Mouse (Mus musculus): Measurements from ENCODE around the gene Trpm5.

GRCm38 (mm10) chr7:143108200-143108599, 13.8 kb upstream of the Trpm5 start:
- TF ChIP-seq TAL1 (IDR thresholded peaks at IDR 0.05; ENCODE audit: low read length) (no peak), UBTF (IDR thresholded peaks at IDR 0.05; ENCODE audit: borderline replicate concordance, insufficient read depth, low read depth, low read length) (no peak), CTCF (IDR thresholded peaks at IDR 0.05 in 2 of 3, conservative IDR thresholded peaks at IDR 0.05 in 1 of 3; ENCODE audit: control insufficient read depth in 1 of 3, insufficient read depth in 1 of 3, low read depth in 2 of 3, low read length in 3 of 3, poor library complexity in 1 of 3, severe bottlenecking in 1 of 3) (no peak), POLR2AphosphoS2 (IDR thresholded peaks at IDR 0.05; ENCODE audit: low read length) (no peak), POLR2A (IDR thresholded peaks at IDR 0.05; ENCODE audit: control insufficient read depth in 1 of 2, insufficient read depth in 1 of 2, low read depth in 1 of 2, low read length in 2 of 2, poor library complexity in 1 of 2) (no peak), MAX (IDR thresholded peaks at IDR 0.05; ENCODE audit: low read length) (no peak), E2F4 (IDR thresholded peaks at IDR 0.05; ENCODE audit: borderline replicate concordance, low read depth, low read length) (no peak), BHLHE40 (IDR thresholded peaks at IDR 0.05; ENCODE audit: borderline replicate concordance, low read depth, low read length) (no peak), SIN3A (IDR thresholded peaks at IDR 0.05; ENCODE audit: low read length) (no peak), USF1 (IDR thresholded peaks at IDR 0.05; ENCODE audit: low read depth, low read length) (no peak)

Measured in MEL (cell line).